Mouse (Mus musculus) CH12.LX (cell line): ENCODE measurements around the gene Mvp.

ENCODE experiments used
- CHD2 ChIP-seq: IDR thresholded peaks from 2 replicates; pipeline ENCODE4 v1.6.1; 2011; ENCODE audit warnings: low read length, improper control_type of control experiment
- CTCF ChIP-seq, 2 experiments: IDR thresholded peaks in 1 of 2; conservative IDR thresholded peaks in 1 of 2; 2 replicates each; pipeline ENCODE4 v1.5.1; 2011 to 2012; ENCODE audit warnings: low read depth in 2 of 2, low read length in 2 of 2, improper control_type of control experiment in 1 of 2, inconsistent platforms in 1 of 2, mild to moderate bottlenecking in 1 of 2, moderate library complexity in 1 of 2
- EP300 ChIP-seq: IDR thresholded peaks from 2 replicates; pipeline ENCODE4 v1.6.1; 2011; ENCODE audit warnings: low read length, improper control_type of control experiment
- HCFC1 ChIP-seq: IDR thresholded peaks from 2 replicates; pipeline ENCODE4 v1.6.1; 2012; ENCODE audit warnings: low read depth, mild to moderate bottlenecking, inconsistent platforms, low read length, improper control_type of control experiment
- MXI1 ChIP-seq: IDR thresholded peaks from 2 replicates; pipeline ENCODE4 v1.6.1; 2011; ENCODE audit warnings: mild to moderate bottlenecking, low read depth, low read length, improper control_type of control experiment
- NELFE ChIP-seq: IDR thresholded peaks from 2 replicates; pipeline ENCODE4 v1.6.1; 2011; ENCODE audit warnings: low read depth, low read length, improper control_type of control experiment
- POLR2A ChIP-seq: IDR thresholded peaks from 2 replicates; pipeline ENCODE4 v1.6.1; 2011; ENCODE audit warnings: low read depth, mild to moderate bottlenecking, improper control_type of control experiment, low read length
- POLR2AphosphoS2 ChIP-seq: IDR thresholded peaks from 2 replicates; pipeline ENCODE4 v1.6.1; 2011; ENCODE audit warnings: low read depth, low read length, improper control_type of control experiment
- RCOR1 ChIP-seq: conservative IDR thresholded peaks from 2 replicates; pipeline ENCODE4 v1.6.1; 2012; ENCODE audit warnings: low read depth, mild to moderate bottlenecking, inconsistent platforms, low read length, improper control_type of control experiment
- SIN3A ChIP-seq: IDR thresholded peaks from 2 replicates; pipeline ENCODE4 v1.6.1; 2012; ENCODE audit warnings: low read length, improper control_type of control experiment, inconsistent platforms
- USF1 ChIP-seq: IDR thresholded peaks from 2 replicates; pipeline ENCODE4 v1.6.1; 2014; ENCODE audit warnings: low read depth, mild to moderate bottlenecking, inconsistent platforms, low read length, improper control_type of control experiment

DNA sequence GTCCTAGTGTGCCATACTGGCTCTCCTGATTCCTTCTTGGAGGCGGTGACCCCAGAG, 38.7 kb downstream of the Mvp start, which contains the start of gene Cdipt:
- TF ChIP-seq SIN3A (no peak), POLR2AphosphoS2 (no peak), EP300 (no peak), CTCF (conservative IDR thresholded peaks at IDR 0.05 in 1 of 2, IDR thresholded peaks at IDR 0.05 in 1 of 2; ENCODE audit: low read depth in 2 of 2, low read length in 2 of 2) (no peak), POLR2A (no peak), MXI1 (no peak), HCFC1 (no peak), USF1 (no peak), RCOR1 (no peak), NELFE (no peak), CHD2 (no peak)
